Mouse (Mus musculus) lung, adult 2 months (tissue): ENCODE measurements around the gene Podn. TPM values are rescaled to one million over a fixed set of nuclear protein-coding genes. Genes with fewer than 3 reads are reported as not detected.
"Not testable (repeated sequence)": the region's sequence is repeated elsewhere in the genome, so short reads cannot be mapped to it uniquely, and the experiment has no call there.

Experiments used
- DNase-seq: peaks from one replicate; pipeline ENCODE4 v3.0.0; 2022
- H3K4me1 ChIP-seq: fragments of 200-500 bp; 2 replicates; pipeline ENCODE4 v1.6.1; 2011; ENCODE audit warnings: low read length; ENCODE audit not compliant: control insufficient read depth, insufficient read depth
- H3K4me3 ChIP-seq: fragments of 200-500 bp; replicated peaks from 2 replicates; pipeline ENCODE3; 2011; ENCODE audit warnings: low read depth, mild to moderate bottlenecking, control low read depth, low read length; ENCODE audit errors: extremely low read depth
- CTCF ChIP-seq: fragments of 200-500 bp; IDR thresholded peaks from 2 replicates; pipeline ENCODE4 v1.5.1; 2011; ENCODE audit warnings: mild to moderate bottlenecking, low read length, control low read depth; ENCODE audit not compliant: insufficient read depth
- POLR2A ChIP-seq: fragments of 200-500 bp; IDR thresholded peaks from 2 replicates; pipeline ENCODE4 v1.6.1; 2011; ENCODE audit warnings: low read depth, mild to moderate bottlenecking, control low read depth, low read length, borderline replicate concordance; ENCODE audit errors: extremely low read depth
- WGBS: fragments of 180-500 bp; shearing (Covaris S2); methylation state at CpG from one replicate; pipeline ENCODE4 v1.1.7; 2018; 5-methylcytosine and 5-hydroxymethylcytosine counted together
- polyA plus RNA-seq: library from polyadenylated mRNA; depleted of rRNA; stranded (reverse); fragments of >200 nt; gene quantifications from 2 replicates; pipeline ENCODE4 v1.2.3, GENCODE M21; 2012; rRNA removed

Podn gene
- 56.1 and 59.8 TPM in 2 replicates for polyA plus RNA-seq

DNA sequence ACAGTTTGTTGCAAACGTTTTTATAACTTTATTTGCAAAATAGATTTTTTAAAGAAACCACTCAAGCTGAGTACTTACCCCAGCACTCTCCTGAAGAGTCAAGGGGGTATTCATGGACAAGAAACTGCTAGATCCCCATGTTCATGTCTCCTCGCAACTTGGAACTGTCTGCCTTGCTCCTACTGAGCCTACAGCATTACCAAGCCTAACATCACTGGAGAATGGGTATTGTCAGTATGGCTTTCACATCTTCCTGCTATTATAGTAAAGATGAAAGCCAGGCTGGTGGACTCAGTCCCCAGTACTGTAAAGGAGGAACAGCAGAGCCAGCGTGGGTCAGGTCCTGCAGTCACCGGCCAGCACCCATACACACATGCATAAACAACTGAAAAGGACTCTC lies at the start of gene Podn:
Gene Podn, minus strand, starts transcription at position 101 of the 400 bp plus-strand sequence.
- H3K4me1 ChIP-seq, result no peaks in the 10 kb centered on the region
- no peak for DNase-seq
- H3K4me3 ChIP-seq, result no peak within 1 kb of the TSS
- 84% methylated on average over 4 of the region's 4 CpGs for WGBS
- no peak for TF ChIP-seq CTCF
- TF ChIP-seq POLR2A, result no peak

DNA sequence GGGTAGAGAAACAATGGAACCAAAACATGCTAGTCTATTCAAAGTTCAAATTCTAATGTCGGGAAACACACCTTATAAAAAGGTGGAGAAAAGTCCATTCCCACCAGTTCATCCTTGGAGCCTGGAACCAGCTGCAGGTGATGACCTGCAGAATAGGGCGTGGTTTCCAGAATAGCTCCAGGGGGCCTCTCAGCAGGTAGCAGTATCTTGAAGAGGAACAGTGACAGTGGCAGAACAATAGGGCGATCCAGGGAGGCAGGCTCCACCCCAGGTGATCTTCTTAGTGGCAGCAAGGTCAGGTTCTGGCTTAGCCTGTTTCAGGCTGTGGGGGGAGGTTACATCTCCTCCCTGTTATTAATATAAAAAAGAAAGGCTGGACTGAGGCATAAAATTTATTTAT lies 49.3 kb upstream of the Podn start:
- not testable (repeated sequence) for H3K4me1 ChIP-seq, DNase-seq, H3K4me3 ChIP-seq
- 57% methylated on average over 3 of the region's 3 CpGs for WGBS

DNA sequence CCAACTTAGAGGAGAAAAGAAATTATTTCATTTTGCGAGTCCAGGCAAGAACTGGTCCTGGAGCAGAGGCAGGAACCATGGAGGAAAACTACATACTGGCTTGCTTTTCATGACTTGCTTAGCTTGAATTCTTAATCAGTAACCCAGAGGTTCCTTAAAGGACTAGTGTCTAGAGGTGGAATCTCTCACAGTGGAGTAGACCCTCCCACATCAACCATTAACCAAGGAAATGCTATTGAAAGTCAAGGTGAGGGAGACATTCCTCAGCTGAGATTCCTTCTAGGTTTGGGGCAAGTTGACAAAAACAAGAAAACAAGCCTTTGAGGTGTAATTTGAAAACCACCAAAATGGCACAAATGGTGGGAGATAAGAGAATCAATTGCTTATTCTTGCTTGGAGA lies 48.6 kb upstream of the Podn start, which contains the start of gene Scp2:
Gene Scp2, minus strand, starts transcription at position 119 of the 400 bp plus-strand sequence.
- Histone ChIP-seq H3K4me3 (no peak within 1 kb of the TSS), H3K4me1 (no peaks in the 10 kb centered on the region)
- no peak for DNase-seq
- 77% methylated on average over 1 of the region's 1 CpGs for WGBS
- no peak for TF ChIP-seq CTCF
- no peak for TF ChIP-seq POLR2A

- DNase-seq, result no peak
- H3K4me1 ChIP-seq, result no peaks in the 10 kb centered on the region
- H3K4me3 ChIP-seq, result no peak overlapping the region
- no peak for TF ChIP-seq CTCF
- no peak for TF ChIP-seq POLR2A
These were observed 47.5 kb upstream of the Podn start for GRCm38 (mm10) chr4:108143778-108144177.

DNA sequence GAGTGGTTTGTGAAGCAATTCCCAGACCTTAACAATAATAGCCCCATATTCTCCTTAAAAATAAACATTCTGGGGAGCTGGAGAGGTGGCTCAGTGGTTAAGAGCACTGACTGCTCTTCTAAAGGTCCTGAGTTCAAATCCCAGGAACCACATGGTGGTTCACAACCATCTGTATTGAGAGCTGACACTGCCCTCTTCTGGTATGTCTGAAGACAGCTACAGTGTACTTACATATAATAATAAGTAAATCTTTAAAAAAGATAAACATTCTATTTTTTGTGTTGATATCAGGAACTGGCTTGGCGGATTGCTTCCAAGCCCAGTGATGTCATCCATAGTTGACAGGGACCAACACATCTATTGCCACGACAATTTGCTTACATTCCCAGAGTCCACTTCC lies 46.9 kb upstream of the Podn start:
- WGBS, result 65% methylated on average over 2 of the region's 2 CpGs

GRCm38 (mm10) chr4:108136938-108137337 lies 40.7 kb upstream of the Podn start:
- DNase-seq, result no peak
- TF ChIP-seq POLR2A (no peak), CTCF (no peak)
- H3K4me1 ChIP-seq, result no peaks in the 10 kb centered on the region
- H3K4me3 ChIP-seq, result no peak overlapping the region
- WGBS, result 86% methylated on average over 5 of the region's 5 CpGs

More for the DNA sequence above, 46.9 kb upstream of the Podn start:
- H3K4me3 ChIP-seq, H3K4me1 ChIP-seq, DNase-seq: not testable (repeated sequence)

GRCm38 (mm10) chr4:108130452-108130851 lies 34.2 kb upstream of the Podn start:
- Histone ChIP-seq H3K4me3 (no peak overlapping the region), H3K4me1 (no peaks in the 10 kb centered on the region)
- TF ChIP-seq POLR2A, result no peak
- no peak for TF ChIP-seq CTCF
- WGBS, result 77% methylated on average over 3 of the region's 3 CpGs
- DNase-seq, result no peak

GRCm38 (mm10) chr4:108128339-108128738 lies 32.1 kb upstream of the Podn start:
- WGBS, result 87% methylated on average over 2 of the region's 2 CpGs
- Histone ChIP-seq H3K4me1 (no peaks in the 10 kb centered on the region), H3K4me3 (no peak overlapping the region)
- no peak for TF ChIP-seq CTCF
- no peak for TF ChIP-seq POLR2A
- no peak for DNase-seq

GRCm38 (mm10) chr4:108127516-108127915 lies 31.3 kb upstream of the Podn start:
- TF ChIP-seq CTCF (no peak), POLR2A (no peak)
- WGBS, result 88% methylated on average over 5 of the region's 5 CpGs
- no peak for DNase-seq
- Histone ChIP-seq H3K4me3 (no peak overlapping the region), H3K4me1 (no peaks in the 10 kb centered on the region)

GRCm38 (mm10) chr4:108126260-108126659 lies 30.0 kb upstream of the Podn start:
- H3K4me3 ChIP-seq, result no peak overlapping the region
- no peaks in the 10 kb centered on the region for H3K4me1 ChIP-seq
- TF ChIP-seq CTCF (no peak), POLR2A (no peak)
- no peak for DNase-seq
- 65% methylated on average over 4 of the region's 4 CpGs for WGBS

- 87% methylated on average over 1 of the region's 1 CpGs for whole genome bisulfite sequencing
- no peak for DNase-seq
- no peak for TF ChIP-seq POLR2A
- TF ChIP-seq CTCF, result no peak
- no peaks in the 10 kb centered on the region for H3K4me1 ChIP-seq
- H3K4me3 ChIP-seq, result no peak overlapping the region
These were observed 27.9 kb upstream of the Podn start for GRCm38 (mm10) chr4:108124104-108124503.
